Mouse (Mus musculus): ENCODE data around the gene Mitf. TPM values are rescaled to one million over a fixed set of nuclear protein-coding genes. Genes with fewer than 3 reads are reported as not detected.

Mitf gene
- polyA plus RNA-seq, 1 experiment from 2014 or later: 0.89 TPM

GRCm38 (mm10) chr6:97929466-97929865 is 122.6 kb downstream of the Mitf start:
- H3K4me1 ChIP-seq (ENCODE audit: insufficient read depth): no peaks in the 10 kb centered on the region
- no peaks in the 10 kb centered on the region for H3K9me3 ChIP-seq (ENCODE audit: low read length)
- WGBS (ENCODE audit: insufficient replicate concordance): 33% methylated on average over 7 of the region's 7 CpGs
- ATAC-seq: no peak
- no peak overlapping the region for H3K4me3 ChIP-seq (ENCODE audit: low read depth, low read length)
- no peak overlapping the region for H3K4me2 ChIP-seq (ENCODE audit: low read depth, low read length)
- no peak for DNase-seq
- H3K27ac ChIP-seq (ENCODE audit: low read depth): no peak overlapping the region
- H3K27me3 ChIP-seq (ENCODE audit: insufficient read depth, low read length): no peaks in the 10 kb centered on the region
- no peak for TF ChIP-seq CTCF (IDR thresholded peaks at IDR 0.05; ENCODE audit: low read depth)
- H3K9ac ChIP-seq (replicated peaks): no peak overlapping the region
- no peaks in the 10 kb centered on the region for H3K36me3 ChIP-seq (replicated peaks; ENCODE audit: insufficient read depth, low read length)

- Histone ChIP-seq H3K4me1 (ENCODE audit: insufficient read depth) (no peaks in the 10 kb centered on the region), H3K27ac (ENCODE audit: low read depth) (no peak overlapping the region), H3K9me3 (ENCODE audit: low read length) (no peaks in the 10 kb centered on the region), H3K36me3 (replicated peaks; ENCODE audit: insufficient read depth, low read length) (no peaks in the 10 kb centered on the region), H3K4me2 (ENCODE audit: low read depth, low read length) (no peak overlapping the region), H3K4me3 (ENCODE audit: low read depth, low read length) (no peak overlapping the region), H3K9ac (replicated peaks) (no peak overlapping the region), H3K27me3 (ENCODE audit: insufficient read depth, low read length) (no peaks in the 10 kb centered on the region)
- TF ChIP-seq EP300 (IDR thresholded peaks at IDR 0.05; ENCODE audit: low read depth) (no peak), CTCF (IDR thresholded peaks at IDR 0.05; ENCODE audit: low read depth) (no peak)
- 74% methylated on average over 5 of the region's 5 CpGs for WGBS (ENCODE audit: insufficient replicate concordance)
- ATAC-seq (no peak), DNase-seq (no peak)
These were observed 130.3 kb downstream of the Mitf start for GRCm38 (mm10) chr6:97937139-97937538.

GRCm38 (mm10) chr6:97937897-97938614 is 131.2 kb downstream of the Mitf start:
- WGBS (ENCODE audit: insufficient replicate concordance): 81% methylated on average over 11 of the region's 11 CpGs
- ATAC-seq: no peak
- no peak for TF ChIP-seq CTCF (IDR thresholded peaks at IDR 0.05; ENCODE audit: low read depth)
- TF ChIP-seq EP300 (IDR thresholded peaks at IDR 0.05; ENCODE audit: low read depth): no peak

GRCm38 (mm10) chr6:97940916-97941315 is 134.1 kb downstream of the Mitf start:
- Histone ChIP-seq H3K4me2 (ENCODE audit: low read depth, low read length) (no peak overlapping the region), H3K4me3 (ENCODE audit: low read depth, low read length) (no peak overlapping the region), H3K27me3 (ENCODE audit: insufficient read depth, low read length) (no peaks in the 10 kb centered on the region), H3K27ac (ENCODE audit: low read depth) (no peak overlapping the region), H3K4me1 (ENCODE audit: insufficient read depth) (no peaks in the 10 kb centered on the region), H3K9ac (replicated peaks) (no peak overlapping the region), H3K9me3 (ENCODE audit: low read length) (no peaks in the 10 kb centered on the region), H3K36me3 (replicated peaks; ENCODE audit: insufficient read depth, low read length) (no peaks in the 10 kb centered on the region)
- WGBS (ENCODE audit: insufficient replicate concordance): 82% methylated on average over 12 of the region's 12 CpGs
- no peak for ATAC-seq
- no peak for DNase-seq
- TF ChIP-seq CTCF (IDR thresholded peaks at IDR 0.05; ENCODE audit: low read depth) (no peak), EP300 (IDR thresholded peaks at IDR 0.05; ENCODE audit: low read depth) (no peak)

More at GRCm38 (mm10) chr6:97937897-97938614, 131.2 kb downstream of the Mitf start:
- Histone ChIP-seq H3K27me3 (ENCODE audit: insufficient read depth, low read length) (no peaks in the 10 kb centered on the region), H3K9me3 (ENCODE audit: low read length) (no peaks in the 10 kb centered on the region), H3K4me2 (ENCODE audit: low read depth, low read length) (no peak overlapping the region), H3K36me3 (replicated peaks; ENCODE audit: insufficient read depth, low read length) (no peaks in the 10 kb centered on the region), H3K27ac (ENCODE audit: low read depth) (no peak overlapping the region), H3K4me1 (ENCODE audit: insufficient read depth) (no peaks in the 10 kb centered on the region), H3K9ac (replicated peaks) (no peak overlapping the region), H3K4me3 (ENCODE audit: low read depth, low read length) (no peak overlapping the region)
- no peak for DNase-seq

- Histone ChIP-seq H3K4me2 (ENCODE audit: low read depth, low read length) (no peak overlapping the region), H3K27me3 (ENCODE audit: insufficient read depth, low read length) (no peaks in the 10 kb centered on the region), H3K9ac (replicated peaks) (no peak overlapping the region), H3K27ac (ENCODE audit: low read depth) (no peak overlapping the region), H3K4me3 (ENCODE audit: low read depth, low read length) (no peak overlapping the region), H3K9me3 (ENCODE audit: low read length) (no peaks in the 10 kb centered on the region), H3K36me3 (replicated peaks; ENCODE audit: insufficient read depth, low read length) (no peaks in the 10 kb centered on the region), H3K4me1 (ENCODE audit: insufficient read depth) (no peaks in the 10 kb centered on the region)
- no peak for TF ChIP-seq EP300 (IDR thresholded peaks at IDR 0.05; ENCODE audit: low read depth)
- TF ChIP-seq CTCF (IDR thresholded peaks at IDR 0.05; ENCODE audit: low read depth): no peak
- ATAC-seq: no peak
- 80% methylated on average over 13 of the region's 13 CpGs for WGBS (ENCODE audit: insufficient replicate concordance)
- no peak for DNase-seq
These were observed 143.4 kb downstream of the Mitf start for GRCm38 (mm10) chr6:97950033-97950881.

GRCm38 (mm10) chr6:97950882-97951245 is 144.0 kb downstream of the Mitf start:
- no peaks in the 10 kb centered on the region for H3K9me3 ChIP-seq (ENCODE audit: low read length)
- ATAC-seq (no peak), DNase-seq (no peak)
- H3K9ac ChIP-seq (replicated peaks): no peak overlapping the region
- no peak for TF ChIP-seq EP300 (IDR thresholded peaks at IDR 0.05; ENCODE audit: low read depth)
- TF ChIP-seq CTCF (IDR thresholded peaks at IDR 0.05; ENCODE audit: low read depth): no peak
- H3K27ac ChIP-seq (ENCODE audit: low read depth): no peak overlapping the region
- H3K4me1 ChIP-seq (ENCODE audit: insufficient read depth): no peaks in the 10 kb centered on the region
- H3K36me3 ChIP-seq (replicated peaks; ENCODE audit: insufficient read depth, low read length): no peaks in the 10 kb centered on the region
- WGBS (ENCODE audit: insufficient replicate concordance): 76% methylated on average over 2 of the region's 2 CpGs
- H3K27me3 ChIP-seq (ENCODE audit: insufficient read depth, low read length): no peaks in the 10 kb centered on the region
- H3K4me3 ChIP-seq (ENCODE audit: low read depth, low read length): no peak overlapping the region
- H3K4me2 ChIP-seq (ENCODE audit: low read depth, low read length): no peak overlapping the region
